Mouse (Mus musculus): ENCODE results near the gene Brd4. TPM values are rescaled to one million over a fixed set of nuclear protein-coding genes. Genes with fewer than 3 reads are reported as not detected.

Brd4 gene
- polyA plus RNA-seq, 2 experiments = 80.0 to 97.3 TPM

DNA sequence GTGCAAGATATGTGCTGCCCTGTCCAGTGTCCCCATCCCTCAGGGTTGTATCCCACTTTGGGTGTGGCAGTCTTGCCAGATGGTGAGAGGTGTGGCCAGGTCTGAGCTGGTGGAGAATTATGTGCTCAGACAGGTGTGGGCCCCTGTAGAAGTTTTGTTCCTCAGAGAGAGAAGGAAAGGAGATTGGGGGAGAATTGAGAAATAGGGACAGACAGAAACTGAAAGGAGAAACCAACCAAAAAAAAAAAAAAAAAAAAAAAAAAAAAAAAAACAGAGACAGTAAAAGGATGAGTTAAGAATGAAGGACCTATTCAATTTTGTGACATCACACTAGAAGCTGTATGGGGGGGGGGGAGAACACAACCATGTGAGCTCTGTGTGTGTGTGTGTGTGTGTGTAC is 119.7 kb downstream of the Brd4 start:
- Histone ChIP-seq H3K36me3 (ENCODE audit: control insufficient read depth, insufficient read depth, low read length) (no peaks in the 10 kb centered on the region), H3K4me2 (replicated peaks; ENCODE audit: low read depth, low read length, severe bottlenecking) (0 out of 2 replicates have a peak overlapping the region, but pooled peaks have one; percentile 84), H3K4me1 (ENCODE audit: control insufficient read depth, insufficient read depth, low read length) (peaks cover 23% of the 10 kb centered on the region; the same call in 1 of the 2 replicates), H3K9me3 (ENCODE audit: control insufficient read depth, low read length) (no peaks in the 10 kb centered on the region), H3K9ac (ENCODE audit: low read depth, low read length, severe bottlenecking) (no peak overlapping the region), H3K4me3 (replicated peaks; ENCODE audit: low read length) (no peak overlapping the region), H3K27ac (replicated peaks; ENCODE audit: low read depth, low read length) (no peak overlapping the region), H3K27me3 (ENCODE audit: control insufficient read depth, insufficient read depth, low read length) (no peaks in the 10 kb centered on the region)
- ATAC-seq (ENCODE audit: low FRiP score, low read depth) = no peak
- DNase-seq (ENCODE audit: low spot score) = no peak
- no peak for TF ChIP-seq POLR2A (IDR thresholded peaks at IDR 0.05; ENCODE audit: borderline replicate concordance, extremely low read depth, insufficient read depth, insufficient read length)

DNA sequence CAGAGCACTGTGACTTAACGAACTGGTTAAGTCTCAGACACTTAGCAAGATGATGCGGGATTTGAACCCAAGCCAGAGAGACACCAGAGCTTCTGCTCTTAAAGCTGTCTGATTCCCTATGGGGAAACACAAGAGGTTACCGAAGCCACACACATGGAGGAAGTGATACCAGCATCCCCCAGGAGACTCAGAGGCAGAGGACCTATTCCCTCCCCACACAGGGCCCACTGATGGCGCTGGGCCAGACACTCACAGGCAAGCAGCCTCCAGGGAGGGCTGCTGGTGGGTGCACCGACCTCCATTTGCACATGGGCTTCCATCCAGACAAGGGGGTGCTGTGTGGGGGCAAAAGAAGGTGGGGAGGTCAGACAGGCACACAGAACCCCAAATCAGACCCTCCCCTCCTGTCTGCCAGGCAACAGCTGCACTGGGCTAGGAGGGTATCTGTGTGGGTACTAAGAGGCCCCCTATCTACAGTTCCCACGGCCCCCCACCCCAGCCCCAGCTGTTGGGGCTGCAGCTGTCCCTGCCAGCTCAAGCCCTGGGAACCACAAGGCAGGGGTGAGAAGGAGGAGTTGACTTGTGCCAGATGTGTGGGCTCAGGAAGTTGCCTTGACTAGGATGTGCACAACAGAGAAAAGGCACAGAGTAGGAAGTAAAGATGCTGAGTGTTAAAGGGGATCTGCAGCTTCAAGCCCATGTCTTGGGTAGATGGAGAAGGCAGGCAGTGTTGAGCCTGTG is 120.4 kb downstream of the Brd4 start:
- H3K4me3 ChIP-seq (replicated peaks; ENCODE audit: low read length) = no peak overlapping the region
- WGBS = 64% methylated on average over 6 of the region's 6 CpGs
- H3K27ac ChIP-seq (replicated peaks; ENCODE audit: low read depth, low read length) = no peak overlapping the region
- peak; percentile 19 for DNase-seq (ENCODE audit: low spot score)
- H3K27me3 ChIP-seq (ENCODE audit: control insufficient read depth, insufficient read depth, low read length) = no peaks in the 10 kb centered on the region
- H3K9me3 ChIP-seq (ENCODE audit: control insufficient read depth, low read length) = no peaks in the 10 kb centered on the region
- no peaks in the 10 kb centered on the region for H3K36me3 ChIP-seq (ENCODE audit: control insufficient read depth, insufficient read depth, low read length)
- no peak overlapping the region for H3K9ac ChIP-seq (ENCODE audit: low read depth, low read length, severe bottlenecking)
- peaks cover 23% of the 10 kb centered on the region; the same call in 1 of the 2 replicates for H3K4me1 ChIP-seq (ENCODE audit: control insufficient read depth, insufficient read depth, low read length)
- H3K4me2 ChIP-seq (replicated peaks; ENCODE audit: low read depth, low read length, severe bottlenecking) = 0 out of 2 replicates have a peak overlapping the region, but pooled peaks have one; percentile 13
- ATAC-seq (ENCODE audit: low FRiP score, low read depth) = peak; percentile 24; the same call in 1 of the 2 replicates
- TF ChIP-seq POLR2A (IDR thresholded peaks at IDR 0.05; ENCODE audit: borderline replicate concordance, extremely low read depth, insufficient read depth, insufficient read length) = no peak

DNA sequence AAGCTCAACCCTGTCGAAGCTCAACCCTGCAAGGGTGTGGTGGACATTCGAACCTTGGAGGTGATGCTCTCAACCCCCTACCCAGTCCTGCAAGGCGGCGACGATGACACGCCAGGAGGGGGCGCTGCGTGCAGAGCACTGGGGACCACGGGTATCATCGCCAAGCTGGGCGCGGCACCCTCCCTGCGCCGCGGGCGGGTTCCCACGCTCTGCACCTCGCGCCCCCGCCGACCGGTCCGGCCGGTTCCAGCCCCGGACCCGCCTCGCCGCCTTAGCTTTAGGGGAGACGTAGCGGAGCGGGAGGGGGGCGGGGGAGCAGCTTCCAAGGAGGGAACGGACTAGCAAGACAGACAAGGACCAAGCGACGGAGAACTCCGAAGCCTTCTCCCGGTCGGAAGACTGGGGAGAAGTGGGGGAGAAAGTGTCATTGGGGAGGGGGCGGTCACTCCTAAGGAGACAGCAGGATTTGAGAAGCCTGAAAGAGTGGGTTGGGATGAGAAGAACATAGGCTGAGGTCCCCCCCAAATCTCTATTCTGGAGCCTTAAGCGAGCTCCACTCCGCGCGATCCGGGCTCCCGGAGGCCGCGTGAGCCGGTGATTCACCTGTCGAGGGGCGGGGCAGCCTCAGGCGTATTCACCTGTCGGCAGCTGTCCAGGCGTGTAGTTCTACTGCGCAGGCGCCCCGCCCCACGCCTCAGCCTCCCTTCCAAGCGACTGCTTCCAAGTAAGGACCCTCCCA is 122.2 kb downstream of the Brd4 start:
- Histone ChIP-seq H3K4me1 (ENCODE audit: control insufficient read depth, insufficient read depth, low read length) (peaks cover 23% of the 10 kb centered on the region; the same call in 1 of the 2 replicates), H3K4me2 (replicated peaks; ENCODE audit: low read depth, low read length, severe bottlenecking) (peak overlapping the region; percentile 80), H3K27me3 (ENCODE audit: control insufficient read depth, insufficient read depth, low read length) (no peaks in the 10 kb centered on the region), H3K9ac (ENCODE audit: low read depth, low read length, severe bottlenecking) (peak overlapping the region; percentile 38), H3K27ac (replicated peaks; ENCODE audit: low read depth, low read length) (no peak overlapping the region), H3K36me3 (ENCODE audit: control insufficient read depth, insufficient read depth, low read length) (peaks cover 17% of the 10 kb centered on the region), H3K9me3 (ENCODE audit: control insufficient read depth, low read length) (no peaks in the 10 kb centered on the region), H3K4me3 (replicated peaks; ENCODE audit: low read length) (peak overlapping the region; percentile 45)
- no peak for TF ChIP-seq POLR2A (IDR thresholded peaks at IDR 0.05; ENCODE audit: borderline replicate concordance, extremely low read depth, insufficient read depth, insufficient read length)
- DNase-seq (ENCODE audit: low spot score) (peak; percentile 45), ATAC-seq (ENCODE audit: low FRiP score, low read depth) (no peak)
- 3% methylated on average over 47 of the region's 58 CpGs for WGBS

DNA sequence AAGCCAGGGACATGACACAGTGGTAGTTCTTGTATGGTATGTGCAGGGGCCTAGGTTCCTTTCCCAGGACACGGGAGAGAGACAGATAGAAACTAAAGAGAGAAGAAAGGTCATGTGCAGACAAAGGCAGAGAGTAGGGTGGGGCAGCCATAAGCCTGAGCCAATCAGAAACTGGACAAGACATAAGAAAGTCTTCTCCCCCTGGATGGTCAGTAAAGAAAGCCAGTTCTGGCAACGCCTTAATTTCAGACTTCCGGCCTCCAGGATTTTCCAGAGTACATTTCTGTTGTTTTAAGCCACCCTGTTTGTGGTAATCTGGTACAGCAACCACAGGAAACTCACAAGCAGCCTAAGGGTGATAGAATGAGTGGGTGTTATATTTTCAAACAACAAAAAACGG is 123.6 kb downstream of the Brd4 start:
- Histone ChIP-seq H3K36me3 (ENCODE audit: control insufficient read depth, insufficient read depth, low read length) (peaks cover 25% of the 10 kb centered on the region), H3K9me3 (ENCODE audit: control insufficient read depth, low read length) (no peaks in the 10 kb centered on the region), H3K4me1 (ENCODE audit: control insufficient read depth, insufficient read depth, low read length) (peaks cover 20% of the 10 kb centered on the region; the same call in 1 of the 2 replicates), H3K27ac (replicated peaks; ENCODE audit: low read depth, low read length) (no peak overlapping the region), H3K27me3 (ENCODE audit: control insufficient read depth, insufficient read depth, low read length) (no peaks in the 10 kb centered on the region), H3K4me2 (replicated peaks; ENCODE audit: low read depth, low read length, severe bottlenecking) (no peak overlapping the region), H3K4me3 (replicated peaks; ENCODE audit: low read length) (no peak overlapping the region), H3K9ac (ENCODE audit: low read depth, low read length, severe bottlenecking) (no peak overlapping the region)
- DNase-seq (ENCODE audit: low spot score) = no peak
- no peak for ATAC-seq (ENCODE audit: low FRiP score, low read depth)
- whole genome bisulfite sequencing = 75% methylated on average over 4 of the region's 4 CpGs
- TF ChIP-seq POLR2A (IDR thresholded peaks at IDR 0.05; ENCODE audit: borderline replicate concordance, extremely low read depth, insufficient read depth, insufficient read length) = no peak

DNA sequence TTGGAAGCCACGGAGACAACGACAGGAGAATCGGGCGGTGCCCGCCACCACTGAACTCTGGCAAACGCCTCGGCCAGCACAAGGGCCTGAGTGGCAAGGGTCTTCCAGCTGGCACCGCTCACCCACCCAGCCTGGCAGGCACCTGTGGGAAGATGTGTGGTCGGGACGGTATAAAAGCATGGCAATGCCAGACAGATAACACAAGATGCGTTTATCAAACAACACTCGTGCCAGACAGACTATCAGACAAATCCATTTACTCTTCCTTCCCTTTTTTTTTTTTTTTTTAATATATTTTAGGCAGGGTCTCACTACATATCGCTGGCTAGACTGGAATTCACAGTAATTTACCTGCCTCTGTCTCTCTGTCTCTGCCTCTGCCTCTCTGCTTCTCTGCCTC is 125.7 kb downstream of the Brd4 start:
- DNase-seq (ENCODE audit: low spot score) (no peak), ATAC-seq (ENCODE audit: low FRiP score, low read depth) (no peak)
- no peak overlapping the region for H3K4me3 ChIP-seq (replicated peaks; ENCODE audit: low read length)
- WGBS = 96% methylated on average over 13 of the region's 13 CpGs
- TF ChIP-seq POLR2A (IDR thresholded peaks at IDR 0.05; ENCODE audit: borderline replicate concordance, extremely low read depth, insufficient read depth, insufficient read length) = no peak
- no peak overlapping the region for H3K27ac ChIP-seq (replicated peaks; ENCODE audit: low read depth, low read length)
- H3K9ac ChIP-seq (ENCODE audit: low read depth, low read length, severe bottlenecking) = no peak overlapping the region
- 0 out of 2 replicates have a peak, but pooled peaks cover 13% of the 10 kb centered on the region for H3K4me1 ChIP-seq (ENCODE audit: control insufficient read depth, insufficient read depth, low read length)
- peaks cover 44% of the 10 kb centered on the region for H3K36me3 ChIP-seq (ENCODE audit: control insufficient read depth, insufficient read depth, low read length)
- no peaks in the 10 kb centered on the region for H3K9me3 ChIP-seq (ENCODE audit: control insufficient read depth, low read length)
- H3K4me2 ChIP-seq (replicated peaks; ENCODE audit: low read depth, low read length, severe bottlenecking) = no peak overlapping the region
- no peaks in the 10 kb centered on the region for H3K27me3 ChIP-seq (ENCODE audit: control insufficient read depth, insufficient read depth, low read length)
